Mouse (Mus musculus): ENCODE measurements at regions not wholly inside any gene's neighbourhood (a gene's known extent, or its start where the extent isn't known, plus 50 kb on each side); places are given as distances from the start of the nearest gene placed in this dataset.

- 60% methylated on average over 3 of the region's 3 CpGs for WGBS
- Histone ChIP-seq H3K4me3 (ENCODE audit: low read depth, low read length) (no peak overlapping the region), H3K27ac (ENCODE audit: insufficient read depth, low read depth, low read length) (no peak overlapping the region), H3K36me3 (ENCODE audit: control insufficient read depth, insufficient read depth, low read length) (no peaks in the 10 kb centered on the region), H3K27me3 (ENCODE audit: control insufficient read depth, insufficient read depth, low read length) (no peaks in the 10 kb centered on the region), H3K4me1 (ENCODE audit: control insufficient read depth, insufficient read depth, insufficient read length, low read length) (no peaks in the 10 kb centered on the region)
- TF ChIP-seq POLR2A (IDR thresholded peaks at IDR 0.05; ENCODE audit: low read depth, low read length) (no peak), CTCF (IDR thresholded peaks at IDR 0.05; ENCODE audit: extremely low read depth, insufficient read length, insufficient replicate concordance, low read depth, low read length) (no peak)
Observed at GRCm38 (mm10) chr7:123589099-123589498, 88.8 kb upstream of the Zkscan2 start.

- 60% methylated on average over 3 of the region's 3 CpGs for WGBS
- Histone ChIP-seq H3K27me3 (ENCODE audit: control insufficient read depth, insufficient read depth, low read length) (no peaks in the 10 kb centered on the region), H3K27ac (ENCODE audit: insufficient read depth, low read depth, low read length) (no peak overlapping the region), H3K4me1 (ENCODE audit: control insufficient read depth, insufficient read depth, insufficient read length, low read length) (no peaks in the 10 kb centered on the region), H3K4me3 (ENCODE audit: low read depth, low read length) (no peak overlapping the region), H3K36me3 (ENCODE audit: control insufficient read depth, insufficient read depth, low read length) (no peaks in the 10 kb centered on the region)
- TF ChIP-seq CTCF (IDR thresholded peaks at IDR 0.05; ENCODE audit: extremely low read depth, insufficient read length, insufficient replicate concordance, low read depth, low read length): no peak
Observed at GRCm38 (mm10) chr7:123573721-123574120, 73.5 kb upstream of the Zkscan2 start.

- no peaks in the 10 kb centered on the region for H3K36me3 ChIP-seq (ENCODE audit: control insufficient read depth, insufficient read depth, low read length)
- H3K4me1 ChIP-seq (ENCODE audit: control insufficient read depth, insufficient read depth, insufficient read length, low read length): no peaks in the 10 kb centered on the region
- no peaks in the 10 kb centered on the region for H3K27me3 ChIP-seq (ENCODE audit: control insufficient read depth, insufficient read depth, low read length)
- TF ChIP-seq POLR2A (IDR thresholded peaks at IDR 0.05; ENCODE audit: low read depth, low read length) (no peak), CTCF (IDR thresholded peaks at IDR 0.05; ENCODE audit: extremely low read depth, insufficient read length, insufficient replicate concordance, low read depth, low read length) (no peak)
- WGBS: 41% methylated on average over 4 of the region's 4 CpGs
- no peak overlapping the region for H3K4me3 ChIP-seq (ENCODE audit: low read depth, low read length)
- H3K27ac ChIP-seq (ENCODE audit: insufficient read depth, low read depth, low read length): no peak overlapping the region
Observed at GRCm38 (mm10) chr7:123572376-123572990, 72.2 kb upstream of the Zkscan2 start.

- Histone ChIP-seq H3K27ac (ENCODE audit: insufficient read depth, low read depth, low read length) (no peak overlapping the region), H3K36me3 (ENCODE audit: control insufficient read depth, insufficient read depth, low read length) (no peaks in the 10 kb centered on the region), H3K27me3 (ENCODE audit: control insufficient read depth, insufficient read depth, low read length) (no peaks in the 10 kb centered on the region), H3K4me3 (ENCODE audit: low read depth, low read length) (no peak overlapping the region), H3K4me1 (ENCODE audit: control insufficient read depth, insufficient read depth, insufficient read length, low read length) (no peaks in the 10 kb centered on the region)
- TF ChIP-seq CTCF (IDR thresholded peaks at IDR 0.05; ENCODE audit: extremely low read depth, insufficient read length, insufficient replicate concordance, low read depth, low read length) (peak; percentile 29; the same call in 1 of the 2 replicates), POLR2A (IDR thresholded peaks at IDR 0.05; ENCODE audit: low read depth, low read length) (no peak)
- 46% methylated on average over 1 of the region's 1 CpGs for WGBS
Observed at GRCm38 (mm10) chr7:123566264-123566663, 66.0 kb upstream of the Zkscan2 start.

- H3K27me3 ChIP-seq (ENCODE audit: control insufficient read depth, insufficient read depth, low read length): no peaks in the 10 kb centered on the region
- no peak for TF ChIP-seq CTCF (IDR thresholded peaks at IDR 0.05; ENCODE audit: extremely low read depth, insufficient read length, insufficient replicate concordance, low read depth, low read length)
- no peak for TF ChIP-seq POLR2A (IDR thresholded peaks at IDR 0.05; ENCODE audit: low read depth, low read length)
- H3K36me3 ChIP-seq (ENCODE audit: control insufficient read depth, insufficient read depth, low read length): no peaks in the 10 kb centered on the region
- 66% methylated on average over 7 of the region's 7 CpGs for WGBS
- H3K4me1 ChIP-seq (ENCODE audit: control insufficient read depth, insufficient read depth, insufficient read length, low read length): no peaks in the 10 kb centered on the region
- H3K4me3 ChIP-seq (ENCODE audit: low read depth, low read length): no peak overlapping the region
- no peak overlapping the region for H3K27ac ChIP-seq (ENCODE audit: insufficient read depth, low read depth, low read length)
Observed at GRCm38 (mm10) chr7:123559544-123559943, 59.3 kb upstream of the Zkscan2 start.
